Mouse (Mus musculus): ENCODE results near the gene Etv3.

DNA sequence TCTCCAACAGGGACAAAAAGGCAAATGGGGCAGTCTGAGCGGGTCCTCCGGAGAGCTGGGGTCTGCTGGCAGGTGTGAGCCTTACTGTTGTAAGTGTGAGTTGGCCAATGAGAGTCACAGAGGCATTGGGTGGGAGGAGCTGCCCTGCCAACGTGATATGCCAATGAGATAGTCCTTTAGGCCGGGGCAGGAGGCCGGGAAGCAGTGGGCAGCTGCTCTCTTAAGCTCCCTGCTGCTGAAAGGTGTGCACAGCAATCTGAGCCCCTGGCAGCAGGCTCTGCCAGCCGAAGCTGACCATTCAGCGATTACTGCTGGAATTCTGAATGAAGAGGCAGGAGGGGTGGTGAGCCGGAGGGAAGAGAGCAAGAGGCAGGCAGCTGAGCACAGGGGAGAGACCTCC lies 15.5 kb downstream of the Etv3 start:
- TF ChIP-seq CTCF (IDR thresholded peaks at IDR 0.05; ENCODE audit: insufficient read depth, low read depth, low read length) (no peak), POLR2A (IDR thresholded peaks at IDR 0.05; ENCODE audit: insufficient read depth, low read depth, low read length) (no peak)

Data from olfactory bulb, adult 2 months (tissue).